Mouse (Mus musculus): Measurements from ENCODE around the gene Nav2. TPM values are rescaled to one million over a fixed set of nuclear protein-coding genes. Genes with fewer than 3 reads are reported as not detected.

Gene Nav2
- polyA plus RNA-seq, 1 experiment, result 28.3 TPM

GRCm38 (mm10) chr7:48948381-48949108 is 40.0 kb downstream of the Nav2 start:
- no peak for TF ChIP-seq CTCF (IDR thresholded peaks at IDR 0.05; ENCODE audit: borderline replicate concordance, extremely low read depth, insufficient read depth, insufficient read length)
- DNase-seq (ENCODE audit: low read depth), result no peak

GRCm38 (mm10) chr7:48954501-48954900 is 46.0 kb downstream of the Nav2 start:
- TF ChIP-seq POLR2A (IDR thresholded peaks at IDR 0.05; ENCODE audit: borderline replicate concordance, extremely low read depth, insufficient read depth, insufficient read length, poor library complexity, severe bottlenecking) (no peak), CTCF (IDR thresholded peaks at IDR 0.05; ENCODE audit: borderline replicate concordance, extremely low read depth, insufficient read depth, insufficient read length) (no peak)

GRCm38 (mm10) chr7:48958528-48959315 is 50.2 kb downstream of the Nav2 start:
- TF ChIP-seq POLR2A (IDR thresholded peaks at IDR 0.05; ENCODE audit: borderline replicate concordance, extremely low read depth, insufficient read depth, insufficient read length, poor library complexity, severe bottlenecking) (no peak), CTCF (IDR thresholded peaks at IDR 0.05; ENCODE audit: borderline replicate concordance, extremely low read depth, insufficient read depth, insufficient read length) (no peak)
- DNase-seq (ENCODE audit: low read depth), result peak; percentile 96

More at GRCm38 (mm10) chr7:48954501-48954900, 46.0 kb downstream of the Nav2 start:
- DNase-seq (ENCODE audit: low read depth), result no peak

- DNase-seq (ENCODE audit: low read depth), result peak; percentile 59
- TF ChIP-seq CTCF (IDR thresholded peaks at IDR 0.05; ENCODE audit: borderline replicate concordance, extremely low read depth, insufficient read depth, insufficient read length), result no peak
- no peak for TF ChIP-seq POLR2A (IDR thresholded peaks at IDR 0.05; ENCODE audit: borderline replicate concordance, extremely low read depth, insufficient read depth, insufficient read length, poor library complexity, severe bottlenecking)
Observed at GRCm38 (mm10) chr7:48959316-48959661, 50.8 kb downstream of the Nav2 start.

- DNase-seq (ENCODE audit: low read depth), result peak; percentile 65
- no peak for TF ChIP-seq POLR2A (IDR thresholded peaks at IDR 0.05; ENCODE audit: borderline replicate concordance, extremely low read depth, insufficient read depth, insufficient read length, poor library complexity, severe bottlenecking)
- no peak for TF ChIP-seq CTCF (IDR thresholded peaks at IDR 0.05; ENCODE audit: borderline replicate concordance, extremely low read depth, insufficient read depth, insufficient read length)
Observed at GRCm38 (mm10) chr7:48960152-48960551, 51.6 kb downstream of the Nav2 start.

- peak; percentile 20 for DNase-seq (ENCODE audit: low read depth)
- TF ChIP-seq CTCF (IDR thresholded peaks at IDR 0.05; ENCODE audit: borderline replicate concordance, extremely low read depth, insufficient read depth, insufficient read length) (no peak), POLR2A (IDR thresholded peaks at IDR 0.05; ENCODE audit: borderline replicate concordance, extremely low read depth, insufficient read depth, insufficient read length, poor library complexity, severe bottlenecking) (no peak)
Observed at GRCm38 (mm10) chr7:48961501-48961900, 53.0 kb downstream of the Nav2 start.

GRCm38 (mm10) chr7:48961935-48962334 is 53.4 kb downstream of the Nav2 start:
- TF ChIP-seq POLR2A (IDR thresholded peaks at IDR 0.05; ENCODE audit: borderline replicate concordance, extremely low read depth, insufficient read depth, insufficient read length, poor library complexity, severe bottlenecking) (no peak), CTCF (IDR thresholded peaks at IDR 0.05; ENCODE audit: borderline replicate concordance, extremely low read depth, insufficient read depth, insufficient read length) (no peak)
- DNase-seq (ENCODE audit: low read depth), result no peak

GRCm38 (mm10) chr7:48963112-48963511 is 54.6 kb downstream of the Nav2 start:
- peak; percentile 56 for DNase-seq (ENCODE audit: low read depth)
- TF ChIP-seq POLR2A (IDR thresholded peaks at IDR 0.05; ENCODE audit: borderline replicate concordance, extremely low read depth, insufficient read depth, insufficient read length, poor library complexity, severe bottlenecking), result no peak
- peak; percentile 36; the same call in 1 of the 2 replicates for TF ChIP-seq CTCF (IDR thresholded peaks at IDR 0.05; ENCODE audit: borderline replicate concordance, extremely low read depth, insufficient read depth, insufficient read length)

GRCm38 (mm10) chr7:48963554-48963953 is 55.0 kb downstream of the Nav2 start:
- TF ChIP-seq POLR2A (IDR thresholded peaks at IDR 0.05; ENCODE audit: borderline replicate concordance, extremely low read depth, insufficient read depth, insufficient read length, poor library complexity, severe bottlenecking) (no peak), CTCF (IDR thresholded peaks at IDR 0.05; ENCODE audit: borderline replicate concordance, extremely low read depth, insufficient read depth, insufficient read length) (no peak)
- DNase-seq (ENCODE audit: low read depth), result no peak

GRCm38 (mm10) chr7:48965796-48966512 is 57.4 kb downstream of the Nav2 start:
- TF ChIP-seq POLR2A (IDR thresholded peaks at IDR 0.05; ENCODE audit: borderline replicate concordance, extremely low read depth, insufficient read depth, insufficient read length, poor library complexity, severe bottlenecking) (no peak), CTCF (IDR thresholded peaks at IDR 0.05; ENCODE audit: borderline replicate concordance, extremely low read depth, insufficient read depth, insufficient read length) (no peak)
- DNase-seq (ENCODE audit: low read depth), result peak; percentile 78

GRCm38 (mm10) chr7:48981013-48981412 is 72.5 kb downstream of the Nav2 start:
- TF ChIP-seq POLR2A (IDR thresholded peaks at IDR 0.05; ENCODE audit: borderline replicate concordance, extremely low read depth, insufficient read depth, insufficient read length, poor library complexity, severe bottlenecking) (no peak), CTCF (IDR thresholded peaks at IDR 0.05; ENCODE audit: borderline replicate concordance, extremely low read depth, insufficient read depth, insufficient read length) (no peak)
- DNase-seq (ENCODE audit: low read depth), result no peak
